Mouse (Mus musculus): ENCODE results near the gene Il25. TPM values are rescaled to one million over a fixed set of nuclear protein-coding genes. Genes with fewer than 3 reads are reported as not detected.

Gene Il25
- polyA plus RNA-seq, 1 experiment from 2014 or later: not detected

MicroRNA genes within 50 kb of the gene (microRNA counts, 519-probe panel; counts per million panel counts)
- microRNA mmu-miR-208a (not detected), microRNA mmu-miR-208b (not detected)

Other genes with a start within 250 kb of the Il25 start
- gene 1700123O20Rik, start 246.5 kb upstream of the Il25 start, polyA plus RNA-seq (2014; fragmentation: Nextera tagmentation; extraction: Ambion mirVana): 99.9 and 108 TPM in 2 replicates
- gene Acin1, start 245.8 kb upstream of the Il25 start, polyA plus RNA-seq (2014; fragmentation: Nextera tagmentation; extraction: Ambion mirVana): 148 and 185 TPM in 2 replicates
- gene Gm29776, start 233.9 kb upstream of the Il25 start, polyA plus RNA-seq (2014; fragmentation: Nextera tagmentation; extraction: Ambion mirVana): 0.06 TPM in 2 replicates
- 0.20 TPM in 1 of 2 replicates, not detected in the other for gene Cebpe, start 220.5 kb upstream of the Il25 start, polyA plus RNA-seq (2014; fragmentation: Nextera tagmentation; extraction: Ambion mirVana)
- 2.8 and 3.3 TPM in 2 replicates for gene Slc7a8, start 150.7 kb upstream of the Il25 start, polyA plus RNA-seq (2014; fragmentation: Nextera tagmentation; extraction: Ambion mirVana)
- not detected in 2 replicates for gene Rnf212b, start 118.6 kb upstream of the Il25 start, polyA plus RNA-seq (2014; fragmentation: Nextera tagmentation; extraction: Ambion mirVana)
- 11.0 and 14.2 TPM in 2 replicates for gene Homez, start 61.7 kb upstream of the Il25 start, polyA plus RNA-seq (2014; fragmentation: Nextera tagmentation; extraction: Ambion mirVana)
- 1.0 and 1.3 TPM in 2 replicates for gene Ppp1r3e, start 55.1 kb upstream of the Il25 start, polyA plus RNA-seq (2014; fragmentation: Nextera tagmentation; extraction: Ambion mirVana)
- gene Bcl2l2, start 49.3 kb upstream of the Il25 start, polyA plus RNA-seq (2014; fragmentation: Nextera tagmentation; extraction: Ambion mirVana): 3.2 and 4.3 TPM in 2 replicates
- gene Gm20521, start 49.3 kb upstream of the Il25 start, polyA plus RNA-seq (2014; fragmentation: Nextera tagmentation; extraction: Ambion mirVana): not detected in 2 replicates
- gene Pabpn1, start 40.2 kb upstream of the Il25 start, polyA plus RNA-seq (2014; fragmentation: Nextera tagmentation; extraction: Ambion mirVana): 168 and 173 TPM in 2 replicates
- gene Slc22a17, start 19.6 kb upstream of the Il25 start, polyA plus RNA-seq (2014; fragmentation: Nextera tagmentation; extraction: Ambion mirVana): 40.2 and 41.0 TPM in 2 replicates
- 20.7 and 22.2 TPM in 2 replicates for gene Efs, start 6.6 kb upstream of the Il25 start, polyA plus RNA-seq (2014; fragmentation: Nextera tagmentation; extraction: Ambion mirVana)
- 1.8 and 4.1 TPM in 2 replicates for gene Cmtm5, start 3.6 kb downstream of the Il25 start, polyA plus RNA-seq (2014; fragmentation: Nextera tagmentation; extraction: Ambion mirVana)
- gene Myh6, start 34.2 kb downstream of the Il25 start, polyA plus RNA-seq (2014; fragmentation: Nextera tagmentation; extraction: Ambion mirVana): 0.34 and 0.84 TPM in 2 replicates
- gene Gm17428, start 44.2 kb downstream of the Il25 start, polyA plus RNA-seq (2014; fragmentation: Nextera tagmentation; extraction: Ambion mirVana): not detected in 2 replicates
- gene Myh7, start 61.9 kb downstream of the Il25 start, polyA plus RNA-seq (2014; fragmentation: Nextera tagmentation; extraction: Ambion mirVana): 1.8 and 3.3 TPM in 2 replicates
- gene Ngdn, start 82.8 kb downstream of the Il25 start, polyA plus RNA-seq (2014; fragmentation: Nextera tagmentation; extraction: Ambion mirVana): 79.7 and 81.5 TPM in 2 replicates
- 16.1 and 20.8 TPM in 2 replicates for gene Zfhx2, start 159.6 kb downstream of the Il25 start, polyA plus RNA-seq (2014; fragmentation: Nextera tagmentation; extraction: Ambion mirVana)
- 18.2 and 20.9 TPM in 2 replicates for gene Thtpa, start 162.1 kb downstream of the Il25 start, polyA plus RNA-seq (2014; fragmentation: Nextera tagmentation; extraction: Ambion mirVana)
- 9.0 and 9.4 TPM in 2 replicates for gene Ap1g2, start 173.9 kb downstream of the Il25 start, polyA plus RNA-seq (2014; fragmentation: Nextera tagmentation; extraction: Ambion mirVana)
- gene Jph4, start 184.2 kb downstream of the Il25 start, polyA plus RNA-seq (2014; fragmentation: Nextera tagmentation; extraction: Ambion mirVana): 2.8 and 3.3 TPM in 2 replicates